Mouse (Mus musculus) thymus, postnatal 0 days (tissue): ENCODE data around the gene Ccnt2. TPM values are rescaled to one million over a fixed set of nuclear protein-coding genes. Genes with fewer than 3 reads are reported as not detected.
A peak's percentile ranks its signal among the peaks of the same experiment; 100 is the strongest.

Source experiments
- DNase-seq: peaks from one replicate; pipeline ENCODE4 v3.0.0-alpha.2; 2015; ENCODE audit warnings: low spot score
- polyA plus RNA-seq: library from polyadenylated mRNA; unstranded; fragments of >200 nt; fragmentation: Nextera tagmentation; extraction: Ambion mirVana; gene quantifications from 2 replicates; pipeline ENCODE4 v1.2.1, GENCODE M21; 2015

Gene Ccnt2
- polyA plus RNA-seq, 1 experiment from 2014 or later = 59.7 TPM

- DNase-seq = no peak
These were observed 15.0 kb downstream of the Ccnt2 start for GRCm38 (mm10) chr1:127788943-127789342.

- DNase-seq = no peak
These were observed 19.5 kb downstream of the Ccnt2 start for GRCm38 (mm10) chr1:127793459-127793858.

- DNase-seq = no peak
These were observed 21.3 kb downstream of the Ccnt2 start for GRCm38 (mm10) chr1:127795087-127795769.

- peak; percentile 74 for DNase-seq
These were observed 22.4 kb downstream of the Ccnt2 start for GRCm38 (mm10) chr1:127796341-127796740.

GRCm38 (mm10) chr1:127796752-127797151, 22.8 kb downstream of the Ccnt2 start:
- DNase-seq = no peak

GRCm38 (mm10) chr1:127802916-127803315, 29.0 kb downstream of the Ccnt2 start:
- no peak for DNase-seq

GRCm38 (mm10) chr1:127808671-127809070, 34.7 kb downstream of the Ccnt2 start:
- DNase-seq = no peak

- DNase-seq = no peak
These were observed 39.0 kb downstream of the Ccnt2 start for GRCm38 (mm10) chr1:127812929-127813328.

- no peak for DNase-seq
These were observed 42.4 kb downstream of the Ccnt2 start for GRCm38 (mm10) chr1:127816381-127816780.

- peak; percentile 79 for DNase-seq
These were observed 53.4 kb downstream of the Ccnt2 start for GRCm38 (mm10) chr1:127827325-127827724.

GRCm38 (mm10) chr1:127830215-127830921, 56.4 kb downstream of the Ccnt2 start:
- peak; percentile 94 for DNase-seq

GRCm38 (mm10) chr1:127833714-127834113, 59.8 kb downstream of the Ccnt2 start:
- no peak for DNase-seq

GRCm38 (mm10) chr1:127834202-127834601, 60.2 kb downstream of the Ccnt2 start:
- DNase-seq = no peak

GRCm38 (mm10) chr1:127836619-127837018, 62.7 kb downstream of the Ccnt2 start:
- no peak for DNase-seq

- DNase-seq = no peak
These were observed 64.6 kb downstream of the Ccnt2 start for GRCm38 (mm10) chr1:127838602-127839001.

- DNase-seq = no peak
These were observed 71.5 kb downstream of the Ccnt2 start for GRCm38 (mm10) chr1:127845472-127845871.

GRCm38 (mm10) chr1:127850075-127850610, 76.2 kb downstream of the Ccnt2 start:
- peak; percentile 45 for DNase-seq

- no peak for DNase-seq
These were observed 80.7 kb downstream of the Ccnt2 start, which contains the start of gene Map3k19 for GRCm38 (mm10) chr1:127854486-127855222. TSS of gene Map3k19 (minus strand) at chr1:127855031.
